Mouse (Mus musculus) lung, embryonic 14.5 days (tissue): ENCODE measurements around the gene Gm21962. TPM values are rescaled to one million over a fixed set of nuclear protein-coding genes. Genes with fewer than 3 reads are reported as not detected.
A peak's percentile ranks its signal among the peaks of the same experiment; 100 is the strongest.
"Not testable (repeated sequence)": the region's sequence is repeated elsewhere in the genome, so short reads cannot be mapped to it uniquely, and the experiment has no call there.

Source experiments
- ATAC-seq: fragments of 200-750 bp; cut with Nextera tagmentation; 2 replicates; pipeline ENCODE4 v1.8.0; 2017; ENCODE audit warnings: mild to moderate bottlenecking, moderate TSS enrichment, moderate library complexity; ENCODE audit not compliant: insufficient read depth
- DNase-seq: peaks from one replicate; pipeline ENCODE4 v3.0.0-alpha.2; 2015
- H3K27ac ChIP-seq: fragments of 300-500 bp; sonication (generic); 2 replicates; pipeline ENCODE4 v1.5.1; 2014; ENCODE audit warnings: low read depth, mild to moderate bottlenecking, moderate library complexity
- H3K27me3 ChIP-seq: fragments of 300-500 bp; sonication (generic); 2 replicates; pipeline ENCODE4 v1.6.1; 2014; ENCODE audit warnings: low read length, control low read depth; ENCODE audit not compliant: insufficient read depth
- H3K36me3 ChIP-seq: fragments of 300-500 bp; sonication (generic); 2 replicates; pipeline ENCODE4 v1.6.1; 2014; ENCODE audit warnings: control low read depth; ENCODE audit not compliant: insufficient read depth
- H3K4me1 ChIP-seq: fragments of 300-500 bp; sonication (generic); 2 replicates; pipeline ENCODE4 v1.6.1; 2014; ENCODE audit warnings: antibody characterized with exemption, control low read depth; ENCODE audit not compliant: insufficient read depth
- H3K4me2 ChIP-seq: fragments of 300-500 bp; sonication (generic); 2 replicates; pipeline ENCODE4 v1.6.1; 2014; ENCODE audit warnings: mild to moderate bottlenecking
- H3K4me3 ChIP-seq: fragments of 300-500 bp; sonication (generic); 2 replicates; pipeline ENCODE4 v1.5.1; 2014; ENCODE audit warnings: low read depth, low read length
- H3K9ac ChIP-seq: fragments of 300-500 bp; sonication (generic); 2 replicates; pipeline ENCODE4 v1.6.1; 2014
- H3K9me3 ChIP-seq: fragments of 300-500 bp; sonication (generic); 2 replicates; pipeline ENCODE4 v1.6.1; 2016; ENCODE audit warnings: low read depth, low read length, control low read depth
- CTCF ChIP-seq: IDR thresholded peaks from 2 replicates; pipeline ENCODE4 v1.5.1; 2016; ENCODE audit warnings: antibody characterized with exemption, low read depth
- WGBS: fragments of 180-500 bp; shearing (Covaris S2); extraction: QIAGEN DNeasy Blood & Tissue Kit; methylation state at CpG from one replicate; pipeline ENCODE4 v1.1.7; 2014; 5-methylcytosine and 5-hydroxymethylcytosine counted together
- polyA plus RNA-seq: library from polyadenylated mRNA; unstranded; fragments of >200 nt; fragmentation: Nextera tagmentation; extraction: Ambion mirVana; gene quantifications from 2 replicates; pipeline ENCODE4 v1.2.1, GENCODE M21; 2014

Gm21962 gene
- not detected in 2 replicates for polyA plus RNA-seq

- not testable (repeated sequence) for H3K4me1 ChIP-seq, H3K4me3 ChIP-seq, H3K27ac ChIP-seq, ATAC-seq, H3K9ac ChIP-seq, H3K9me3 ChIP-seq, H3K27me3 ChIP-seq, DNase-seq, H3K36me3 ChIP-seq, H3K4me2 ChIP-seq
- WGBS: no CpG with 5 or more reads among the region's 3 CpGs
Measured at GRCm38 (mm10) chr3:137671224-137671623, at the start of gene Gm21962. Gene Gm21962 (plus strand): TSS chr3:137671524.

- WGBS: 26% methylated on average over 6 of the region's 6 CpGs
- Histone ChIP-seq H3K9ac (no peak overlapping the region), H3K4me1 (no peaks in the 10 kb centered on the region; the same call in 1 of the 2 replicates), H3K9me3 (no peaks in the 10 kb centered on the region), H3K4me3 (no peak overlapping the region), H3K4me2 (no peak overlapping the region), H3K27me3 (peaks cover 5% of the 10 kb centered on the region; the same call in 1 of the 2 replicates), H3K27ac (no peak overlapping the region), H3K36me3 (no peaks in the 10 kb centered on the region)
- TF ChIP-seq CTCF: no peak
- DNase-seq (no peak), ATAC-seq (no peak)
Measured at GRCm38 (mm10) chr3:137622091-137622490, 49.2 kb upstream of the Gm21962 start.

GRCm38 (mm10) chr3:137622895-137623580 lies 48.3 kb upstream of the Gm21962 start:
- 38% methylated on average over 14 of the region's 14 CpGs for WGBS
- H3K9ac ChIP-seq: peak overlapping the region; percentile 48; the same call in 1 of the 2 replicates
- peak overlapping the region; percentile 92 for H3K4me2 ChIP-seq
- H3K27me3 ChIP-seq: peaks cover 5% of the 10 kb centered on the region; the same call in 1 of the 2 replicates
- no peak overlapping the region for H3K27ac ChIP-seq
- ATAC-seq: peak; percentile 12; the same call in 1 of the 2 replicates
- H3K36me3 ChIP-seq: no peaks in the 10 kb centered on the region
- H3K4me1 ChIP-seq: no peaks in the 10 kb centered on the region; the same call in 1 of the 2 replicates
- DNase-seq: no peak
- no peak for TF ChIP-seq CTCF
- H3K4me3 ChIP-seq: peak overlapping the region; percentile 55
- H3K9me3 ChIP-seq: no peaks in the 10 kb centered on the region

GRCm38 (mm10) chr3:137623581-137624362 lies 47.6 kb upstream of the Gm21962 start:
- ATAC-seq: peak; percentile 99
- H3K4me2 ChIP-seq: peak overlapping the region; percentile 92
- peak overlapping the region; percentile 55 for H3K4me3 ChIP-seq
- peaks cover 5% of the 10 kb centered on the region; the same call in 1 of the 2 replicates for H3K27me3 ChIP-seq
- peak overlapping the region; percentile 48 for H3K9ac ChIP-seq
- no peaks in the 10 kb centered on the region; the same call in 1 of the 2 replicates for H3K4me1 ChIP-seq
- H3K36me3 ChIP-seq: no peaks in the 10 kb centered on the region
- H3K27ac ChIP-seq: no peak overlapping the region
- WGBS: under 1% methylated on average over 47 of the region's 47 CpGs
- no peaks in the 10 kb centered on the region for H3K9me3 ChIP-seq
- TF ChIP-seq CTCF: no peak
- DNase-seq: peak; percentile 77

GRCm38 (mm10) chr3:137625054-137625453 lies 46.3 kb upstream of the Gm21962 start:
- Histone ChIP-seq H3K27me3 (peaks cover 5% of the 10 kb centered on the region; the same call in 1 of the 2 replicates), H3K27ac (no peak overlapping the region), H3K9me3 (no peaks in the 10 kb centered on the region), H3K4me3 (no peak overlapping the region), H3K36me3 (no peaks in the 10 kb centered on the region), H3K4me1 (no peaks in the 10 kb centered on the region; the same call in 1 of the 2 replicates), H3K9ac (no peak overlapping the region), H3K4me2 (no peak overlapping the region)
- DNase-seq: no peak
- ATAC-seq: no peak
- 76% methylated on average over 5 of the region's 5 CpGs for WGBS
- TF ChIP-seq CTCF: no peak

- Histone ChIP-seq H3K27me3 (no peaks in the 10 kb centered on the region), H3K4me3 (no peak overlapping the region), H3K4me1 (no peaks in the 10 kb centered on the region), H3K9me3 (no peaks in the 10 kb centered on the region), H3K9ac (no peak overlapping the region), H3K36me3 (no peaks in the 10 kb centered on the region), H3K27ac (no peak overlapping the region), H3K4me2 (no peak overlapping the region)
- TF ChIP-seq CTCF: no peak
- WGBS: 73% methylated on average over 10 of the region's 10 CpGs
- no peak for ATAC-seq
- DNase-seq: no peak
Measured at GRCm38 (mm10) chr3:137633726-137634125, 37.6 kb upstream of the Gm21962 start.

GRCm38 (mm10) chr3:137636571-137636970 lies 34.8 kb upstream of the Gm21962 start:
- 78% methylated on average over 4 of the region's 4 CpGs for WGBS
- H3K4me1 ChIP-seq: no peaks in the 10 kb centered on the region

More at GRCm38 (mm10) chr3:137636571-137636970, 34.8 kb upstream of the Gm21962 start:
- no peak for TF ChIP-seq CTCF
- ATAC-seq (no peak), DNase-seq (no peak)
- Histone ChIP-seq H3K9ac (no peak overlapping the region), H3K36me3 (no peaks in the 10 kb centered on the region), H3K4me3 (no peak overlapping the region), H3K4me2 (no peak overlapping the region), H3K9me3 (no peaks in the 10 kb centered on the region), H3K27me3 (no peaks in the 10 kb centered on the region), H3K27ac (no peak overlapping the region)
